Mouse (Mus musculus) adrenal gland, adult 8-10 months (tissue): ENCODE results near the gene Cryba4. TPM values are rescaled to one million over a fixed set of nuclear protein-coding genes. Genes with fewer than 3 reads are reported as not detected.
A peak's percentile ranks its signal among the peaks of the same experiment; 100 is the strongest.

Experiments
- DNase-seq: peaks from one replicate; pipeline ENCODE4 v3.0.0; 2022
- total RNA-seq, 4 experiments: library from RNA; stranded (reverse); gene quantifications; 2 replicates each; pipeline ENCODE4 v1.2.4; 2022

Cryba4 gene
- total RNA-seq, 4 experiments from 2014 or later = 42.1 to 126 (median 66.3) TPM

DNA sequence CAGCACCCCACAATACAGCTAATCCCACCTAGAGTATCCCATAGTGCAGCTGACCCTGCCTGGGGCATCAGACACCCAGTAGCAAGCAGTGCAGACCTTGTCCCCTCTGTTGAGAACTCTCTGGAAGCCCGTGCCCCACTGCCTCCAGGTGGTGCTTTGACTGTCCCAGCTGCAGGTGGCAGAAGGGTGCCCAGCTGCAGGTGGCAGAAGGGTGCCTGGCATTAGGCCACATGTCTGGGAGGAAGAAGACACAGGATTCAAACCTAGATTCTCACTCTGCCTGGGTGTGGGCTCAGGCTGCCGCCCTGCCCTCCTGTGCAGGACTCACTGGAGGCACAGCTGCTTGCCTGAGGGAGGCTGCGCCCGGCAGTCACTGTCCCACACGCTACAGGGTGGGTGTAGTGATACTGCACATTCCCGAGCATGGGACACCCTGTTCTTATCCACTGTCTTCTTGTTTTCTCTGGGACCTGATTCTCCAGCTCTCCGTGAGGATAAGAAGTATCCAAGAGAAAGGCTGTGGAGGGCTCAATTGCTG is 33.3 kb upstream of the Cryba4 start:
- DNase-seq = no peak

DNA sequence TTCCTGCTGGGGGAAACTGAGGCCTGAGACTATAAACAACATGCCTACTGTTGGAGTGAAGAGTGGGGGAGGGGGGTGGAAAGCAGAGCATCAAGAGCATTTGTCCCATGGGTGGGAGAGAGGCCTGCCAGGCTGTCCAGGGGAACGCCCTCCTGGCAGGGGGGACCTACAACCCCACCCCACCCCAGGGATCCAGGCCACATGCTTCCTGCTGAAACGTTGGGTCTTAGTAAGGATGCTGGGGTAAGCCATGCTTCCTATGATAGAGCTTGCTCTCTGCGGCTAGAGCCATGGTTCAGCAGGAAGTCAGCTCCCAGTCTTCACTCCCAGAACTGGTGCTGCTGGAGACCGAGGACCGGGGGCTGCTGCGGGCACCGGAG is 31.9 kb upstream of the Cryba4 start:
- no peak for DNase-seq

DNA sequence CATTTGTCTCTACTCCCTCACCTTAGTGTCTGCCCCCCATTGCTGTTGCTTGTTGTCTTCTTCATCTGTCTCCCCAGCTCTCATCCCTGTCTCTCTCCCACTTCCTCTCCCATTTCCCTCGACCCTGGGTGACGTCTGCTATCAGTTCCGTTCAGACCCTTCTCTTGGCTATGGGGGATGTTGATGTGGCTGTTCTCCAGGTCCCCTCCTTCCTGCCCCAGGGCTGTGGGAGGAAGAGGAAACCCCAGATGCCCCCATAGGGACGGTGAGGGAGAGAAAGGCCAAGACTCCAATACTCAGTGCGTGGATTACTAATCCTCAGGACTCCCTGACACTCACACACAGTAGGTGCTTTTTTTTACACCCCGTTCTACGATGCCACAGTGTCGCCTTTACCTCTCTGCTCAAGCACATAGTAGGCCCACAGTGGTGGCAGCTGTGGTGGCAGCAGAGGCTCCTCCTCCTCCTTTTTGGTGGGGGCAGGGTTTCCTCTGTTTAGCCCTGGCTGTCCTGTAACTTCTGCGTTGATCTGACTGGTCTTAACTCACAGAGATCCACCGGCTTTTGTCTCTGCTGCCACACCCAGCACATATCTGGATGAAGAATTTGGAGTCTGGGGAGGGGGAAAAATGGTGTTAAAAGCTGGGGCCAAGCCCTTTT is 31.4 kb upstream of the Cryba4 start:
- no peak for DNase-seq

DNA sequence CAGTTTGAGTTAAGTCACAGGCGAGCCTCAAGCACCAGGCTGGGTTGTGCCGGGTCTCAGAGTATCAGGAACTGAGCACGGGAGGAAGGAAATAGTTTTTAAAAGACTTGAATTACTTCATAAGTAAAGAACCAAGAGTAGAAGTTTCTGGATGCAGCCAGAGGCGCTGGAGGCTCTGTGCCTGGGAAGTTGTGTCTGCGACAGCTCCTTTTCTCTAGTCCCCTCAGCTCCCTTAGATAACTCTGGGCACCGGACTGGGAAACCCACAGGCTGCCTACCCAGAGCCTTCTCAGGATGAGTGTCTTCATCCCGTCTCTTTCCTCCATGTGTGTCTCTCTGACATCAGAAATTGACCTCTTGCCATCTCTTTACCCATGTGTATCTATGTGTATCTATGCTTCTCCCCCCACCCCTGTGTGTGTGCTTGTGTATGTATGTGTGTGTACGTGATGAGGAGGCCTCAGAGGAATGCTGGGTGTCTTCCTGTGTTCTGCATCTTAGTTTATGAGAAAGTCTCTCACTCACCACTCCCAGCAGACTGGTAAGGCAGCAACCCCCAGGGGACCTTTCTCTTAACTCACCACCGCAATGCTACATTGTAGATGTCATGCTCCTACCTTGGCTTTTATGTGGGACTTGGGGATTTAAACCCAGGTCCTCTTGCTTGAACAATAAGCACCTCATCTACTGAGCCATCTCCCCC is 30.6 kb upstream of the Cryba4 start:
- no peak for DNase-seq

DNA sequence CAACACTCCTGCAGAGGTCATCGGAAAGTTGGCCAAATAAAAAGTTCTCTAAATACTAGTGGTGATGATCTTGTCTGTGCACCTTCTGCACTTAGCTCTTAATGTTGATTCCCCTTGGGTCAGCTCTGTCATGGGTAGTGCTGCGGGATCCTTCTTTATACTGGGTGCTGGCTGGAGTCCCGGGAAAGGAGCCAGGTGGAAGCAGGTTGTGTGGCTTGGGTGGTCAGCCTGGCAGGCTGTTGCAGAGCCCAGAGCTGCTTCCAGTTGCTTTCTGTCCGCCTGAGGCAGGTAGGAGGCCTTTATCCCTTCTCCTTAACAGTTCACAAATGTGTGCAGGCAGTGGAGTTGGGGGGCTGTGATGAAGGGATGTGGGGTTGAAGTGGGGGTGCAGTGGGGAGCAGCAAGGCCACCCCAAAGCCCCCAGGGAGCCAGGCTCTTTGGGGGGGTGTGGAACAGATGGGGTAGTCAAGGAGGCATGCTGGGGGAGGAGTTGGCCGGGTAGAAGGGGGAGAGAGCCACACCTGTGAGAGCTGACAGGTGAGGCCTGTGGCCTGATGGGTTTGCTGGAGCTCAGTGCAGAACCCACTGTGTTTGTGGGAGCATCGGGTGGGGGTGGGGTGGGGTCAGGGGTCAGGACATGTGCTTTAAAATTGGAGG is 29.9 kb upstream of the Cryba4 start:
- DNase-seq = no peak

DNA sequence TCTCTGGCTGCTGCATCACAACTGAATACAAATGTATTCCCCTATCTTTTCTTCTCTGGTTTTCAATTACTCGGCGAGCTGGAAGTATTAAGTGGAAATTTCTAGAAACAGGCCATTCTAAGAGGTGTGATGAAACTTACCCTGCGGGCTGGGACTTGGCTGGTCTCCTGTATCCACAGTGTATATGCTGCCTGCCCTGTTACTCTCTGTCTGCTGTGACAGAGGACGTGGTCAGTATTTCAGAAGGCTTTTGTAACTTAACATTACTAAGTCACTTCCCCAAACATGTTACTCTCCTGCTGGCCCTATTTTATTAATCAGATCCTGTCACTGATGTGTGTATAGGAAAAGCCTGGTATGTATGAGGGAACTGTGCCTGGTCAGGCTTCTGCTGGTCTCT is 29.4 kb upstream of the Cryba4 start:
- DNase-seq = no peak

- no peak for DNase-seq
Observed at GRCm38 (mm10) chr5:112280863-112281660, 28.7 kb upstream of the Cryba4 start.

DNA sequence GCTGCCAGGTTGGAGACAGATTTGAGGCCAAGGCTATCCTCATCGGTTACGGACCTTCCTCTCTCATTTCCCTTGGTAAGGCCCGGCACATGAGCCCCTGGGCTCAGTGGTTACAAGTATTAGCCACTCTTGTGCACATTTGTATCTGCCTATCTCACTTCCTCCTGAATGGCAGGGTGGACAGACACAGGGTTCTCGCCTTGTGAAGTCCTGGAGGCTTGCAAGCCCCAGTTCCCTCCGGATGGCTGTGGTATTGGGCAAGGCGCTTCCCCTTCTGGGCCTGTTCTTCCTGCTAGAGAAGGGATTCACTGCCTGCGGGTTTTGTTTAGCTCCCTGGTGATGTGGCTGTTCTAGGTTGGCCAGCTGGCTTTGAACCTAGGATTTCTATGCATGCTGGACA is 27.8 kb upstream of the Cryba4 start:
- DNase-seq = no peak

- peak; percentile 85 for DNase-seq
Observed at GRCm38 (mm10) chr5:112279181-112280021, 27.1 kb upstream of the Cryba4 start.

DNA sequence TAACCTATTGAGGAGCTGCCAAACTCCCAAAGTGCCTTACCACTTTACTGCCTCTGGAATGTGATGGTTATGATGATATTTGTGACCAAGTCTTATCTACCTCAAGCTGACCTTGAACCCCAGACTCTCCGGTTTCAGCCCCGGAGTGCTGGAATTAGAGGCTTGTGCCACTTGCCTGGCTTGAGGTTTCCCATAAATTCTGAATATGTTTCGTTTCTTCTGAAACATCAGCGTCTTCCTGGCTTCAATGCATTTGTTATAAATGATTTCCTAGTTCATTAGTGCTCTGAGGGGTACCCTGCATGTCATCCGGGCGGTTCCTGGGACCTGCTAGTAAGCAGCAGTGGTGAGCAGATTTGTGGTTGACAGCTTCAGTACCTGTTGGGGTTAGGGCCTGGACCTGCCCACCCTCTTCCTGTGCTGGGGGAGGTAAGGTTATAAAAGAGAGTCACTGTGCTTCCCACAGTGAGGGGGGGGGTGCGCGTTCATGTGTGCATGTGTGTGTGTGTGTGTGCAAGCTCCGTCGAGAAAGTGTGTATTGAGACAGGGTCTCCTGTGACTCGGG is 25.7 kb upstream of the Cryba4 start:
- no peak for DNase-seq

GRCm38 (mm10) chr5:112276907-112277348 is 24.6 kb upstream of the Cryba4 start:
- DNase-seq = no peak

DNA sequence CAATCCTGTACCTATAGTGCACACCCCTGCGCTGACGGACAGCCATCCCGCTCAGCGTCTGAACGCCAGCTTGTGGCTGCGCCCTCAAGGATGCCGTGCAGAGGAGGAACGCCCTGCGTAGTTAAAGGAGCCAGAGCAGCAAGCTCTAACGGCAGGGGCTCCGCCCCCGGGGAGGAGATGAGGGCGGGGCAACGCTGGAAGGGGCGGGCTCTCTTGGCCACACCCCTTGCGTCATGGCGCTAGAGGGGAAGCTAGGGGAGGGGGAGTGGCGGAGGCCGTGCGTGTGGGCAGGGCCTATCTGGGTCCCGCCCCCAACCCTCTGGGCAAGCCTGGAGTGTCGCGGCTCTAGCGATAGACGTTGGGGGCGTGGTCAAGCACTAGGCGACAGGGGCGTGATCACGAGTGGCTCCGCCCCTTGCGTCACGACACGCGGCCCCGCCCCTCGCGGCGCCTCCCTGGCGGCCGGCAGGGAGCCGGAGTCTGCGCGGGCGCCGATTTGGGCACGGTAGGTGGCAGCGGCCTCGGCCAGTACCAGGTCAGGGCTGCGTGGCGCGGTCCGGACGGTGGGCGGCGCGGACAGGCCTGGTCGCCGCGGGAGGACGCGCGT is 24.1 kb upstream of the Cryba4 start, which contains the start of gene Tpst2:
TSS of gene Tpst2 (plus strand) at position 425 of the 607 bp plus-strand sequence.
- DNase-seq = peak; percentile 100

DNA sequence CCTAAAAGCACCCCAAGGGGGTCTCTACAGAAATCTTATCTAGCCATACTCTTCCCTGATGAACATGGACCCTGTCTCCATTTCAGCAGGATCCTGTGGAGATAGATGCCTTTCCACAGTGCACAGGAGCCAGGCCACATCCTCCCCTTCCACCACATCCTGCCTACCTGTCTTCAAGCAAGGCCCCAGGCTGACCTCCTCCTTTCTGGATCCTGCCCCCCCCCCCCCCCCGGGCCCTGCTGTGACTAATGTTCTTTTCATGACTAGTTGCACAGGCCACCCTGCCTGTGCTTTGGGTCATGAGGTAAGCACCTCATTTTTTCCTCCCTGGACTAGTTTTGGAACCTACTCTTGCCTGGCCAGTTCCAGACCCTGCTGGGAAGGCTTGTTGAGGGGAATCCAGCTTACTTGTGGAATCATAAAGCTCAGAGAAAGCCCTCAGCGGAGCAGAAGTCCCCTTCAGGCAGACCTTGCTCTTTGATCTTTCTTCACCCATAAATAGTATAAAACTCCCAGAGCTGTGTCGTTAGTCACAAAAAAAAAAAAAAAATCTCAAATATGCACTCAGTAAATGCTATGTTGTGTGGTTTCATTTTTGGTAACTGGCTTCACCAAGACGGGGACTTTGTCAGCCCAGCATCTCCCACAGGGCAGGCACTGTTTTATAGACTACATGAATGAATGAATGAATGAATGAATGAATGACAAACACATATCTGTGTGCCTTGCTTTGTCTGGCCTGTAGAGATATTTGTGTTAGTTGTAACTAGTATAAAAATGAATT is 22.9 kb upstream of the Cryba4 start:
- DNase-seq = no peak

GRCm38 (mm10) chr5:112273746-112274463 is 21.6 kb upstream of the Cryba4 start:
- DNase-seq = no peak

DNA sequence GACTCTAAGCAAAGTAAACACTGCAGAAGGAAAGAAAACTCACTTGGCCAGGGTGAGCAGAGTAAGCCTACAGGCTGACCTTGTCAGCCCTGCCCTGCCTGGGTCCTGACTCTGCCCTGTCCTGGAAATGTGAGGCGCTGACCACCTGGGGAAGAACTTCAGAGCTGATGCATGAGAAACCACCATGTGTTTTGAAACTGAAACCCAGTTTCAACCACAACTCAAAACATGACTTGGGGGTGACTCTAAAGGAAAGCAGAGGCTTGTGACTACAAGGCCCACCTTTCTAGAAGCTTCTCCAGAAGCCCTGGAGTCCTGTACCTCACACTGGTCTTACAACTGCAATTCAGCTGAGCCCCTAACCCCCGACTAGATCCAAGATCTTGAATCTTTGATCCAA is 20.6 kb upstream of the Cryba4 start:
- DNase-seq = no peak

- DNase-seq = no peak
Observed at GRCm38 (mm10) chr5:112270764-112271541, 18.6 kb upstream of the Cryba4 start.

- no peak for DNase-seq
Observed at GRCm38 (mm10) chr5:112266011-112266777, 13.9 kb upstream of the Cryba4 start.

DNA sequence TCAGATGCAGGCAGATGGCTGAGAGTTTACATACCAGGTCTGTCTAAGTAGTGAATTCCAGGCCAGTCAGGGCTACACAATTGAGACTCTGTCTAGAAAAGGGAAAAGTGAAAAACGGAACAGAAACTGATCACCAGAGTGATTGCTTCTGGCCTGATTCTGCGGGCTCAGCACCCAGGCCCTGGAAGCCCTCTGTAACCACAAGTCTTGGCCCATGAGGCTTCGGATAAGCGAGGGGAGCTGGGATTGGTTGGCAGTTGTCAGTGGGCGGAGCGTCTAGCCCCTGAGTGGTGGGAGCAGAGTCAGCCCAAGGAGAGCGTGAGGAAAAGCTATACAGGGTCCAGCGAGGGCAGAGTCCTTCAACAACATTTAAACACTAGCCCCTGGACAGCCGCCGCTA is 13.2 kb upstream of the Cryba4 start:
- no peak for DNase-seq
